Mouse (Mus musculus) myocyte (in vitro differentiated cells): Measurements from ENCODE around the gene Ddx50.
A peak's percentile ranks its signal among the peaks of the same experiment; 100 is the strongest.

Experiments
- POLR2A ChIP-seq: IDR thresholded peaks from one replicate; pipeline ENCODE4 v1.6.1; 2011; ENCODE audit warnings: low read depth, mild to moderate bottlenecking, control low read depth, moderate library complexity; ENCODE audit not compliant: insufficient read length
- USF1 ChIP-seq: IDR thresholded peaks from one replicate; pipeline ENCODE4 v1.6.1; 2011; ENCODE audit warnings: low read depth, mild to moderate bottlenecking, control low read depth, moderate library complexity

GRCm38 (mm10) chr10:62578338-62579100, 72.5 kb downstream of the Ddx50 start, which contains the start of gene Kif1bp:
- peak; percentile 96 for TF ChIP-seq POLR2A
- TF ChIP-seq USF1, result no peak
